Mouse (Mus musculus): ENCODE results near the gene Gm9999.
"Not testable (repeated sequence)": the region's sequence is repeated elsewhere in the genome, so short reads cannot be mapped to it uniquely, and the experiment has no call there.

The Gm9999 gene
- long read RNA-seq, experiment 1, result 0 reads
- long read RNA-seq, experiment 2, result 0 reads

GRCm38 (mm10) chr7:46983280-46983679, at the start of gene Gm9999:
Gm9999 (plus strand) TSS chr7:46983580.
- intact Hi-C loops (cut with DNase I), result no loop called here

- intact Hi-C loops (cut with DNase I), result no loop called here
Observed at GRCm38 (mm10) chr7:46934788-46935187, 48.6 kb upstream of the Gm9999 start.

DNA sequence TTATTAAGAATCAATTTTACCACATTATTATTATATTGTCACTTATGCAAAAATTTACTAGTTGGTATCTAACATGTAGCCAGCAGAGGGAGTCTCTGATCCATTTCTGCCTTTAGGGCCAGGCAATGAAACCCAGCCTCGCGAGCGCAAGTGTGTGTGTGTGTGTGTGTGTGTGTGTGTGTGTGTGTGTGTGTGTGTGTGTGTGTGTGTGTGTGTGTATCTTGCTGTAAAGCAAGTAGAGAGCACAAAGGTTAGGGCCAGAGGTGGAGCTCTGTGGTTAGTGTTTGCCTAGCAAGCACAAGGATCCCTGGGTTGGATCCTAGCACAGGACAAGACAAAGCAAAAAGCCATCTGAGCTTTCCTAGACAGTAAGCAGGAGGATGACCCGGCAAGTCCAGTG, 47.5 kb upstream of the Gm9999 start:
- intact Hi-C loops (cut with DNase I), result no loop called here

- intact Hi-C loops (cut with DNase I), result no loop called here
Observed at GRCm38 (mm10) chr7:46957831-46958691, 25.3 kb upstream of the Gm9999 start, which contains the start of gene Uevld. Uevld (minus strand) TSS chr7:46958527.

DNA sequence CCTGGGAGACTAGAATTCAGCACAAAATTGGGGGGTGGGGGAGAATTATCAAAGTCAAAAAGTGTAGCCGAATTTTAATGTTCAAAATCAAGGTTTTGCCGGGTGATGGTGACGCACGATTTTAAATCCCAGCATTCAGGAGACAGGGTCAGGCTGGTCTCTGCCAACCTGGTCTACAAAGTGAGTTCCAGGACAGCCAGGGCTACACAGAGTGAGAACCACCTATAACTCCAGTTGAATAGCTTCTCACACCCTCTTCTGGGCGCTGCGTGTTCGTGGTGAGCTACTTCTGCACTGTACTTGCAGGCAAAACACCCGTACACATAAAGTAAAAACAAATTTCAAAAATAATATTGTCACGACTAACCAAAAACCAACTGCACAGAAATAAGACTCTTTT, 24.5 kb upstream of the Gm9999 start:
- intact Hi-C loops (cut with DNase I), result no loop called here

DNA sequence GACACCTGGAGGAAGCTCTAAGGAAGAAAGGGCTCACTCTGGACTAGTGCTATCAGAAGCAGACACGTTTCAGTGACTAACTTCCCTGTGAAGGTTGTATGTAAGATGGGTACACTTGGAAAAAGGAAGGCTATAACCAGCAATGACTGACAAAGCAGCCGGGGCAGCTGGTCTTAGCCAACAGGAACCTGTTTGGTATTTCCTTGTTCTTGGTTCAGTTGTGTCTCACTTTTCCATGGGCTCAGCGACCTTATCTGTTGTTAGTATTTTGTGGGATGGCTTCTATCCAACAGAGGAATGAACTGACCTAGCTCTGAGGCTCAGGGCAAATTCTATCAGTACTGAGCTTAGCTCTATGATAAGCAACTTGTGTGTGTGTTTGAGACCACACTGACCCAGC, 22.4 kb upstream of the Gm9999 start:
- intact Hi-C loops (cut with DNase I), result no loop called here

GRCm38 (mm10) chr7:46962132-46962531, 21.2 kb upstream of the Gm9999 start:
- intact Hi-C loops (cut with DNase I), result loop anchor here (2.0 kb wide), 1 partner anchor 189 kb away; no protein-coding TSS in a partner anchor

DNA sequence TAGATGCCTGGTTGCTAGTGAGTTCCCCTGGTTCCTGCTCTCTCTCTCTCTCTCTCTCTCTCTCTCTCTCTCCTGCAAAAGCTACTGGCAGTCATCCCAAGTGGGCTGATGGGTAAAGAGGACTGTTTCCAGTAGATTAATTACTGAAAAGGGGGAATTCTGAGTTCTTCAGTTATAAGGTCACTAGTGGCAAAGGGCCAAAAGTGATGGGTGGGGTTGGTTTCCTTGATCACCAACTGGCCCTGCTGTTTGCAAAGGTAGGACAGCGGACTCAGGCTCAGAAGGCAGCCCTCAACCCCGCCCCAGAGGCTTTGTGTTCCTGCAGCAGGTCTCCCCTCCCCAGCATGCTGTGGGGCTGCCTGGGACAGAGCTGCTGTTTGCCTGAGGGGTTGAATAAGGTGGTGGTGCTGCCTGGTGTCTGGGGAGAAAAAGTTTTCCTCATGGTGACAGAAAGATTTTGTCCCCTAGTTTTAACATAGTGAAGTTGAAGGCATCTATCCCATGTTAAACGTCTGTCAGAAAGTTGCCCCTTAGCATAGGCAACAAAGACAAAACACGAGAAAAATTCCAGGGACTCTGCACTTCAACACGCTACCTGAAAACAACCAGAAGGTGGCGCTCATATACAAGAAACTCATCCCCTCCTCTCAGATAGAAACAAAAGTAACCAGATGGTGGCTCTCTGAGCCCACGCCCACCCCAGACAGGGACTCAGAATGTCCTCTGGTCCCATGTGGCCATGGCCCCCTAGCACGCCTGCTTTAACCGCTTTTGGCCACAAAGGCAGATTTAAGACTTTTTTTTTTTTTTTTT, 20.4 kb upstream of the Gm9999 start:
- intact Hi-C loops (cut with DNase I), result loop anchor here (1.0 to 2.0 kb wide), 2 partner anchors 52 to 188 kb away; no protein-coding TSS in a partner anchor

- intact Hi-C loops (cut with DNase I), result no loop called here
Observed at GRCm38 (mm10) chr7:46964070-46964469, 19.3 kb upstream of the Gm9999 start.

DNA sequence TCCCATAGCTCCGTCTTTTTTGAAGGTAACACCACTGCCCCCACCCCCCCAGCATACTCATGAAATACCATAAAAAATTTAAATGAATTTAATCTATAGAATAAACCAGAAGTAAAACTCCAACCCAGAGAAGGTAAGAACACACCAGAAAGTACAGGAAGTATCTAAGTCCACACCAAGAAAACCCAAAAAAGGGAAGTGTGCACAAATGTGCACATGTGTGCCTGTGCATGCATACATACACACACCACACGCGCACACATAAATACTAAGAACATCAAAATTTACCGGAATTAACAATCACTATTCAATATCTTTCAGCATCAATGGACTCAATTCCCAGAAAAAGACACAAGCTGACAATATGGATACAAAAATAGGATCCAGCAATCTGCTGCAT, 13.5 kb upstream of the Gm9999 start:
- intact Hi-C loops (cut with DNase I), result loop anchor here (5.0 kb wide), 1 partner anchor 117 kb away; no protein-coding TSS in a partner anchor

DNA sequence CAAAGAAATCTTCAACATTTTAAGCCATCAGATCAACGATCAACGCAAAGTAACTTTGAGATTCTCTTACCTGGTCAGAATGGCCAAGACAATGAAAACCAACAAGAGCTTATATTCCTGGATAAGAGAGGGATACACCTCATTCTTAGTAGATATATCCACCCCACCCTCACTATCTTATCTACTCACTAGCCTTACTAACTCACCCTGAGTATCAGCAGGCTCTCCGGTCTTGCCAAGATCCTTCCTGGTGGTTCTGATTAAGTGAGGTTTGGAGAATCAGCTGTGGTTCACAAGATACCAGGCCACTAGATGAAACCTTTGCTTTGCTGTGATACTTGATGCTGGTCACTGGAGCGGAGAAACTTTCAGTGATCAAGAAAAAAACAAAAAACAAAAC, 8.7 kb upstream of the Gm9999 start:
- intact Hi-C loops (cut with DNase I), result no loop called here

GRCm38 (mm10) chr7:46975456-46975855, 7.9 kb upstream of the Gm9999 start:
- intact Hi-C loops (cut with DNase I), result no loop called here

- intact Hi-C loops (cut with DNase I), result no loop called here
Observed at GRCm38 (mm10) chr7:46985718-46986505, 2.5 kb downstream of the Gm9999 start.

GRCm38 (mm10) chr7:46986646-46987045, 3.3 kb downstream of the Gm9999 start:
- intact Hi-C loops (cut with DNase I), result no loop called here

DNA sequence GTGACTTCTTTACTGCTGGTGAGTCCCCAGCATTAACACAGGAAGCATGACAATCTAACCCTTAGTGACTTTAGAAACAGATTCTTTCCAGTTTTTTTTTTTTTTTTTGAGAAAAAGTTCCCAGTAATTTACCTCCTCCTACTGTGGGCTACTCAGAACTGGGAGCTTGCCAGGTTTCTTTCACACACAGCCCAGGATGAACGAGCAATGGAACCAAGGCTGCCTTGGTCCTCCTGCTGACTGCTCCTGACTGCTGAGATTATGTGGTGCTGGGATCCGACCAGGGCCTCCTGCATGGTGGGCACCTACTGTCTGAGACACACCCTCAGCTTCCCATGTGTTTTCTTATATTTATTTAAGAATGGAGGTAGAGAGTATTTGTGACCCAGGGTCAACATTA, 3.7 kb downstream of the Gm9999 start:
- intact Hi-C loops (cut with DNase I), result no loop called here

GRCm38 (mm10) chr7:46989387-46989786, 6.0 kb downstream of the Gm9999 start:
- intact Hi-C loops (cut with DNase I), result not testable (repeated sequence)

DNA sequence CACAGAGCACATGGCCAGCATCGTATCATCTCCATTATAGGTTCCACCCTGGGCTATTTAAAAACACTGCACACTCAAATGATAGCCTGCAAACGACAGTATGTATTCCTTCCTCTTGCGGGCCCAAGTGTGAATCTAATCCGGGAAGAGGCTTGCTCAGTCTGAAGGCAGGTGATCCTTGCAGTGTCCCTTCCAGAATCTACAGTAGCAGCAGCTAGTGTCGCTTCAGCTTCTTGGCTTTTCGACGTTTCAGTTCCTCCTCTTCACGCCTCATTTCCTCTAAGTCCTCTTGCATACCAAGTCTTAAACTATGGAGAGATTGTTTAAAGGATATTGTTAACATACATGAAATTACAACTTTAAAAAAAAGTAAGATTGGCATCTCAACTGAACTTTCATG, 9.7 kb downstream of the Gm9999 start:
- intact Hi-C loops (cut with DNase I), result no loop called here

- intact Hi-C loops (cut with DNase I), result no loop called here
Observed at GRCm38 (mm10) chr7:46995558-46995957, 12.2 kb downstream of the Gm9999 start.

GRCm38 (mm10) chr7:46997008-46997407, 13.6 kb downstream of the Gm9999 start:
- intact Hi-C loops (cut with DNase I), result no loop called here

GRCm38 (mm10) chr7:46997644-46998395, 14.4 kb downstream of the Gm9999 start:
- intact Hi-C loops (cut with DNase I), result no loop called here
